38 mouse cellular contexts compared by ENCODE assay signal in the genomic region with DNA sequence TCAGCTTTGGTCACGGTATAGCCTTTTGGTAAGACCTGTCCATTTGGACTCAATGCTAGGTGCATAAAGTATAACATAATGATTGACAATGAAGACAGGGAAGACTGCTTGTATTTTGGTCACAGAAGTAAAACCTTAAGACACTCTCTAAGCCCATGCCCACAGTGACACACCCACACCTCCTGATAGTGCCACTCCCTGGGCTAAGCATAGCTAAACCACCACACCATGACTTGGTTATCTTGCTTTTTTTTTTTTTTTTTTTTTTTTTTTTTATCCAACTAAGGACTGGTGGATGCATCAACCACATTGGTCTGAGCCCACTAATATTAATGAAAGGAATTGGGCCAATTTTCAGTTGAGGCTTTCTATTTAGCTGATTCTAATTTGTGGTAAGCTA. TPM values are rescaled to one million over a fixed set of nuclear protein-coding genes. Genes with fewer than 3 reads are reported as not detected.
"Had no signal": no experiment of that assay in that cellular context is flagged by ENCODE, and none has a peak within 500 bp of the region (broad histone marks: within the 10 kb centered on the region; RNA-seq: fewer than 3 reads in every experiment).

No protein-coding gene starts in this region.

- DNase-seq: gastrocnemius, adult 2 months; gastrocnemius, postnatal 10 days; gastrocnemius, postnatal 25 days; heart, adult 18-20 months; heart, postnatal 10 days; heart, postnatal 4 days; kidney, adult 11 months; kidney, adult 2 months; kidney, postnatal 10 days; kidney, postnatal 25 days; kidney, postnatal 4 days; liver; liver, embryonic 13.5 days had no signal

- H3K27ac ChIP-seq: gastrocnemius, adult 2 months; heart, embryonic 10.5 days; hindbrain, embryonic 10.5 days; hindbrain, embryonic 12.5 days; hindbrain, embryonic 14.5 days; layer of hippocampus, adult 2 months; left cerebral cortex, adult 2 months; limb, embryonic 10.5 days; limb, embryonic 12.5 days; liver, embryonic 13.5 days had no signal

- H3K4me3 ChIP-seq: gastrocnemius, adult 2 months; heart, embryonic 10.5 days; heart, embryonic 12.5 days; hindbrain, embryonic 10.5 days; hindbrain, embryonic 12.5 days; layer of hippocampus, adult 2 months; left cerebral cortex, adult 2 months; limb, embryonic 10.5 days; limb, embryonic 12.5 days; liver, embryonic 13.5 days had no signal

- H3K27me3 ChIP-seq: heart, embryonic 12.5 days; hindbrain, embryonic 12.5 days; limb, embryonic 12.5 days; liver, embryonic 13.5 days had no signal

- H3K9ac ChIP-seq: heart, embryonic 12.5 days; hindbrain, embryonic 12.5 days; hindbrain, embryonic 14.5 days; limb, embryonic 12.5 days; liver, embryonic 13.5 days had no signal

- H3K36me3 ChIP-seq: heart, embryonic 10.5 days; heart, embryonic 12.5 days; hindbrain, embryonic 10.5 days; hindbrain, embryonic 12.5 days; limb, embryonic 10.5 days; limb, embryonic 12.5 days; liver, embryonic 13.5 days had no signal

- ATAC-seq: hindbrain, embryonic 16.5 days; intestine, embryonic 16.5 days had no signal

- H3K9me3 ChIP-seq: heart, embryonic 10.5 days; heart, embryonic 12.5 days; hindbrain, embryonic 10.5 days; hindbrain, embryonic 12.5 days; limb, embryonic 10.5 days; limb, embryonic 12.5 days; liver, embryonic 13.5 days had no signal

- H3K4me1 ChIP-seq: heart, embryonic 10.5 days; limb, embryonic 10.5 days; limb, embryonic 12.5 days had no signal

RNA-seq across cellular contexts. Expression of a gene that starts 10.9 kb away (rescaled TPM):
- total RNA-seq: gastrocnemius, adult 2 months; gastrocnemius, postnatal 10 days; gastrocnemius, postnatal 25 days; gastrocnemius, postnatal 4 days; granulocyte monocyte progenitor cell, adult 5-6 weeks; heart, adult 18-20 months; heart, adult 8-10 months; heart, postnatal 10 days; heart, postnatal 25 days; heart, postnatal 4 days; layer of hippocampus, adult 2 months; layer of hippocampus, postnatal 10 days; layer of hippocampus, postnatal 25 days; left cerebral cortex, adult 2 months; left cerebral cortex, postnatal 14 days; left cerebral cortex, postnatal 36 days had no signal
- polyA plus RNA-seq: heart, embryonic 10.5 days; heart, embryonic 12.5 days; heart, embryonic 14.5 days; heart, embryonic 16.5 days; hindbrain, embryonic 10.5 days; kidney, embryonic 14.5 days; kidney, embryonic 16.5 days; limb, embryonic 10.5 days; limb, embryonic 12.5 days; limb, embryonic 14.5 days; liver, embryonic 11.5 days; liver, embryonic 13.5 days had no signal
